Mouse (Mus musculus): ENCODE measurements at regions not wholly inside any gene's neighbourhood (a gene's known extent, or its start where the extent isn't known, plus 50 kb on each side); places are given as distances from the start of the nearest gene placed in this dataset.
A peak's percentile ranks its signal among the peaks of the same experiment; 100 is the strongest.

- Histone ChIP-seq H3K27ac (replicated peaks) (no peak overlapping the region), H3K4me1 (replicated peaks) (no peaks in the 10 kb centered on the region), H3K9me3 (no peaks in the 10 kb centered on the region), H3K9ac (no peak overlapping the region), H3K4me2 (no peak overlapping the region), H3K36me3 (no peaks in the 10 kb centered on the region), H3K4me3 (no peak overlapping the region), H3K27me3 (no peaks in the 10 kb centered on the region)
- no peak for ATAC-seq (ENCODE audit: low read depth)
- WGBS, result 23% methylated on average over 1 of the region's 1 CpGs
Measured at GRCm38 (mm10) chr13:117334125-117334524, 113.2 kb upstream of the Gm17509 start.

GRCm38 (mm10) chr13:117334539-117334938 is 113.7 kb upstream of the Gm17509 start:
- 92% methylated on average over 5 of the region's 5 CpGs for WGBS
- no peak overlapping the region for H3K4me3 ChIP-seq
- no peaks in the 10 kb centered on the region for H3K9me3 ChIP-seq

GRCm38 (mm10) chr13:117381086-117381595 is 160.3 kb upstream of the Gm17509 start:
- Histone ChIP-seq H3K4me1 (replicated peaks) (peaks cover 5% of the 10 kb centered on the region; the same call in 1 of the 2 replicates), H3K36me3 (no peaks in the 10 kb centered on the region), H3K9ac (no peak overlapping the region), H3K4me2 (no peak overlapping the region), H3K9me3 (no peaks in the 10 kb centered on the region), H3K27me3 (no peaks in the 10 kb centered on the region), H3K4me3 (no peak overlapping the region), H3K27ac (replicated peaks) (no peak overlapping the region)
- WGBS, result 76% methylated on average over 4 of the region's 4 CpGs
- ATAC-seq (ENCODE audit: low read depth), result no peak

More at GRCm38 (mm10) chr13:117334539-117334938, 113.7 kb upstream of the Gm17509 start:
- no peak overlapping the region for H3K27ac ChIP-seq (replicated peaks)
- H3K4me2 ChIP-seq, result no peak overlapping the region
- H3K4me1 ChIP-seq (replicated peaks), result no peaks in the 10 kb centered on the region
- ATAC-seq (ENCODE audit: low read depth), result no peak
- no peaks in the 10 kb centered on the region for H3K36me3 ChIP-seq
- H3K27me3 ChIP-seq, result no peaks in the 10 kb centered on the region
- no peak overlapping the region for H3K9ac ChIP-seq

- H3K4me3 ChIP-seq, result no peak overlapping the region
- H3K9me3 ChIP-seq, result 0 out of 2 replicates have a peak, but pooled peaks cover 5% of the 10 kb centered on the region
- H3K36me3 ChIP-seq, result no peaks in the 10 kb centered on the region
- H3K9ac ChIP-seq, result no peak overlapping the region
- no peak overlapping the region for H3K4me2 ChIP-seq
- no peaks in the 10 kb centered on the region for H3K27me3 ChIP-seq
- H3K4me1 ChIP-seq (replicated peaks), result peaks cover 5% of the 10 kb centered on the region; the same call in 1 of the 2 replicates
- H3K27ac ChIP-seq (replicated peaks), result no peak overlapping the region
- ATAC-seq (ENCODE audit: low read depth), result peak; percentile 75
- 55% methylated on average over 12 of the region's 12 CpGs for WGBS
Measured at GRCm38 (mm10) chr13:117383480-117384137, 162.7 kb upstream of the Gm17509 start.

- H3K9ac ChIP-seq, result no peak overlapping the region
- no peaks in the 10 kb centered on the region for H3K36me3 ChIP-seq
- H3K4me3 ChIP-seq, result no peak overlapping the region
- no peak overlapping the region for H3K4me2 ChIP-seq
- no peaks in the 10 kb centered on the region for H3K4me1 ChIP-seq (replicated peaks)
- ATAC-seq (ENCODE audit: low read depth), result no peak
- H3K27me3 ChIP-seq, result no peaks in the 10 kb centered on the region
- H3K27ac ChIP-seq (replicated peaks), result no peak overlapping the region
- 0 out of 2 replicates have a peak, but pooled peaks cover 5% of the 10 kb centered on the region for H3K9me3 ChIP-seq
Measured at GRCm38 (mm10) chr13:117390287-117390686, 169.4 kb upstream of the Gm17509 start.

GRCm38 (mm10) chr13:117393488-117393887 is 172.6 kb upstream of the Gm17509 start:
- Histone ChIP-seq H3K27me3 (no peaks in the 10 kb centered on the region), H3K27ac (replicated peaks) (no peak overlapping the region), H3K4me2 (no peak overlapping the region), H3K4me3 (no peak overlapping the region), H3K9ac (no peak overlapping the region), H3K4me1 (replicated peaks) (no peaks in the 10 kb centered on the region), H3K36me3 (no peaks in the 10 kb centered on the region), H3K9me3 (no peaks in the 10 kb centered on the region)
- 47% methylated on average over 1 of the region's 1 CpGs for WGBS
- ATAC-seq (ENCODE audit: low read depth), result no peak

GRCm38 (mm10) chr13:117401245-117401644 is 180.4 kb upstream of the Gm17509 start:
- no peak for ATAC-seq (ENCODE audit: low read depth)
- Histone ChIP-seq H3K27ac (replicated peaks) (no peak overlapping the region), H3K36me3 (no peaks in the 10 kb centered on the region), H3K27me3 (no peaks in the 10 kb centered on the region), H3K9me3 (no peaks in the 10 kb centered on the region), H3K9ac (no peak overlapping the region), H3K4me2 (no peak overlapping the region), H3K4me1 (replicated peaks) (no peaks in the 10 kb centered on the region), H3K4me3 (no peak overlapping the region)
- WGBS, result 80% methylated on average over 4 of the region's 4 CpGs

DNA sequence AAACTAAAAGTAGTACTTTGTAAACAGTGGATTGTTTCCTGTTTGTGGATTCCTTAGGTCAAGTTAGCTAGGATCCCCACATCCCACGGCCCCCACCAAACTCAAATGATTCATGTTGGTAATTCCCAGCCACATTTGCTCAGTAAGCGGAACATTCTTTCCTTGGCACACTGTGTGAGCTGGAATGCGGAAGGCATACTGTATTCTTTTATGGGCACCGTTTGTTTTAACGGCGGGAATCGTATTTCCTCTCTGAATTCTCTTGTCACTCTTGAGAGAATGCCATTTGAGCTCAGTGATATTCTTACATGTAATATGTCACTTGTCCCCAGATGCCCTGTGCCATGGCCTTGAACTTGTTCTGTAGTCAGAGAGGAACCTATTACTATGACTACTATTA is 189.1 kb upstream of the Gm17509 start:
- Histone ChIP-seq H3K4me1 (replicated peaks) (no peaks in the 10 kb centered on the region), H3K9ac (no peak overlapping the region), H3K4me3 (no peak overlapping the region), H3K27ac (replicated peaks) (no peak overlapping the region), H3K4me2 (no peak overlapping the region), H3K27me3 (no peaks in the 10 kb centered on the region), H3K9me3 (no peaks in the 10 kb centered on the region), H3K36me3 (no peaks in the 10 kb centered on the region)
- WGBS, result 60% methylated on average over 7 of the region's 7 CpGs
- ATAC-seq (ENCODE audit: low read depth), result no peak

- H3K27ac ChIP-seq (replicated peaks), result no peak overlapping the region
- no peak for ATAC-seq (ENCODE audit: low read depth)
- no peak overlapping the region for H3K4me2 ChIP-seq
- H3K36me3 ChIP-seq, result no peaks in the 10 kb centered on the region
- no peak overlapping the region for H3K4me3 ChIP-seq
- no peaks in the 10 kb centered on the region for H3K9me3 ChIP-seq
- 79% methylated on average over 4 of the region's 4 CpGs for WGBS
- no peak overlapping the region for H3K9ac ChIP-seq
- H3K27me3 ChIP-seq, result no peaks in the 10 kb centered on the region
- no peaks in the 10 kb centered on the region for H3K4me1 ChIP-seq (replicated peaks)
Measured at GRCm38 (mm10) chr13:117413616-117414015, 188.5 kb upstream of the Hcn1 start.

- no peaks in the 10 kb centered on the region for H3K9me3 ChIP-seq
Measured at GRCm38 (mm10) chr13:117423558-117423957, 178.6 kb upstream of the Hcn1 start.

GRCm38 (mm10) chr13:117425015-117425414 is 177.1 kb upstream of the Hcn1 start:
- Histone ChIP-seq H3K27ac (replicated peaks) (no peak overlapping the region), H3K27me3 (no peaks in the 10 kb centered on the region), H3K4me1 (replicated peaks) (no peaks in the 10 kb centered on the region; the same call in 1 of the 2 replicates), H3K36me3 (no peaks in the 10 kb centered on the region), H3K4me2 (no peak overlapping the region), H3K9ac (no peak overlapping the region), H3K4me3 (no peak overlapping the region), H3K9me3 (no peaks in the 10 kb centered on the region)
- ATAC-seq (ENCODE audit: low read depth), result no peak
- 100% methylated on average over 1 of the region's 1 CpGs for WGBS

More at GRCm38 (mm10) chr13:117423558-117423957, 178.6 kb upstream of the Hcn1 start:
- WGBS, result 90% methylated on average over 4 of the region's 4 CpGs
- H3K4me3 ChIP-seq, result no peak overlapping the region
- H3K4me2 ChIP-seq, result no peak overlapping the region
- H3K27ac ChIP-seq (replicated peaks), result no peak overlapping the region
- H3K9ac ChIP-seq, result no peak overlapping the region
- H3K36me3 ChIP-seq, result no peaks in the 10 kb centered on the region
- no peak for ATAC-seq (ENCODE audit: low read depth)
- H3K27me3 ChIP-seq, result no peaks in the 10 kb centered on the region
- no peaks in the 10 kb centered on the region; the same call in 1 of the 2 replicates for H3K4me1 ChIP-seq (replicated peaks)

DNA sequence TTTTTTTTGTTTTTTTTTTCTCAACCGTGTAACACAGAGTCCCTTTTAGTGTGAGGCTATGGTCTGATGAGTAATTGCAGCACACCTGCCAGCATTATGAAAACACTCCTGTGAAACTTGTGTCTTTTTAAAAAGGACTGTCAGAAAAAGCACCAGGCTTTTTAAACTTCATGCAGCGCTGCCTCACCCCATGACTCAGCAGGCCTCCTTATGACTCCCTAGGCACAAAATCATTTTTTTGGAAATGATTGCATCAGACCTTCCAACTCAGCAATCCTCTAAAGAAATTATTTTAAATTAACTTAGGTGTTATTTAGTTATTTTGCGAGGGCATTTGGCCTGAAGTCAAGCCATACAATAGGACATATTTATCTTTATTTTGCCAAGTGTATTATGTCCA is 134.7 kb upstream of the Hcn1 start:
- ATAC-seq (ENCODE audit: low read depth), result no peak
- Histone ChIP-seq H3K27ac (replicated peaks) (no peak overlapping the region), H3K27me3 (no peaks in the 10 kb centered on the region), H3K4me1 (replicated peaks) (no peaks in the 10 kb centered on the region), H3K4me3 (no peak overlapping the region), H3K9ac (no peak overlapping the region), H3K4me2 (no peak overlapping the region), H3K36me3 (no peaks in the 10 kb centered on the region), H3K9me3 (no peaks in the 10 kb centered on the region)
- 77% methylated on average over 3 of the region's 3 CpGs for WGBS

DNA sequence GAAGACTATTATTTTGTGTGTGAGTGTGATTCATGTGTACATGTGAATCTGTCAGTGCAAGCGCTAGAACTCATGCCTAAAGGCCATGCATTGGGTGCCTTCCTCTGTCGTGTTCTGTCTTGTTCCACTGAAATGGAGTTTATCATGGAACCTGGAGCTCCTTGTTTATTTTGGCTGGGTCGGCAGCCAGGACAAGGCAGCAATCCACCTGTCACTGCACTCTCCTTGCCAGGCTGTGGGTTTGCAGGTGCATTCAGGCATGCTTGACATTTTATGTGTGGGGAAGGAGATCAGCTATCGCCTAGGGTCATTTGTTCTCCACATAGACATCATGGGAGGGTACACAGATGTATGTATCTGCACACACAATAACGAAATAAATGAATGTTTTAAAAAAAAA is 129.4 kb upstream of the Hcn1 start:
- WGBS, result 84% methylated on average over 5 of the region's 5 CpGs
- Histone ChIP-seq H3K4me1 (replicated peaks) (no peaks in the 10 kb centered on the region), H3K36me3 (no peaks in the 10 kb centered on the region), H3K4me3 (no peak overlapping the region), H3K9me3 (no peaks in the 10 kb centered on the region), H3K9ac (no peak overlapping the region), H3K27ac (replicated peaks) (no peak overlapping the region), H3K4me2 (no peak overlapping the region), H3K27me3 (no peaks in the 10 kb centered on the region)
- ATAC-seq (ENCODE audit: low read depth), result no peak
